Mouse (Mus musculus) embryonic fibroblast, embryonic 13.5 days (primary cell): ENCODE measurements around the gene Paxx.

Experiments used
- CTCF ChIP-seq: IDR thresholded peaks from 2 replicates; pipeline ENCODE4 v1.5.1; 2011; ENCODE audit warnings: mild to moderate bottlenecking, control low read depth, low read length, moderate library complexity, borderline replicate concordance; ENCODE audit not compliant: insufficient read depth
- POLR2A ChIP-seq: IDR thresholded peaks from 2 replicates; pipeline ENCODE4 v1.6.1; 2011; ENCODE audit warnings: low read depth, mild to moderate bottlenecking, control low read depth, low read length, moderate library complexity

- TF ChIP-seq CTCF (no peak), POLR2A (0 out of 2 replicates have a peak, but pooled peaks have one; percentile 15)
Measured at GRCm38 (mm10) chr2:25457022-25457896, 3.6 kb downstream of the Paxx start.
